Mouse (Mus musculus) midbrain, embryonic 12.5 days (tissue): ENCODE data around the gene Urah. TPM values are rescaled to one million over a fixed set of nuclear protein-coding genes. Genes with fewer than 3 reads are reported as not detected.

Experiments
- ATAC-seq: fragments of 200-750 bp; cut with Nextera tagmentation; 2 replicates; pipeline ENCODE4 v1.8.0; 2017; ENCODE audit warnings: low read depth, moderate TSS enrichment, moderate library complexity; ENCODE audit not compliant: low FRiP score
- H3K27ac ChIP-seq: fragments of 300-500 bp; sonication (generic); replicated peaks from 2 replicates; pipeline ENCODE4 v1.5.1; 2016; ENCODE audit warnings: mild to moderate bottlenecking
- H3K27me3 ChIP-seq: fragments of 300-500 bp; sonication (generic); 2 replicates; pipeline ENCODE4 v1.6.1; 2016; ENCODE audit warnings: mild to moderate bottlenecking
- H3K36me3 ChIP-seq: fragments of 300-500 bp; sonication (generic); 2 replicates; pipeline ENCODE4 v1.6.1; 2016
- H3K4me1 ChIP-seq: fragments of 300-500 bp; sonication (generic); 2 replicates; pipeline ENCODE4 v1.6.1; 2016
- H3K4me2 ChIP-seq: fragments of 300-500 bp; sonication (generic); replicated peaks from 2 replicates; pipeline ENCODE4 v1.6.1; 2016; ENCODE audit warnings: mild to moderate bottlenecking, moderate library complexity
- H3K4me3 ChIP-seq: fragments of 300-500 bp; sonication (generic); 2 replicates; pipeline ENCODE4 v1.5.1; 2016; ENCODE audit warnings: mild to moderate bottlenecking
- H3K9ac ChIP-seq: fragments of 300-500 bp; sonication (generic); replicated peaks from 2 replicates; pipeline ENCODE4 v1.6.1; 2016; ENCODE audit warnings: mild to moderate bottlenecking, moderate library complexity
- H3K9me3 ChIP-seq: fragments of 300-500 bp; sonication (generic); 2 replicates; pipeline ENCODE4 v1.6.1; 2016; ENCODE audit warnings: mild to moderate bottlenecking
- WGBS: fragments of 180-500 bp; shearing (Covaris S2); methylation state at CpG from one replicate; pipeline ENCODE4 v1.1.7; 2016; 5-methylcytosine and 5-hydroxymethylcytosine counted together
- polyA plus RNA-seq: library from polyadenylated mRNA; unstranded; fragments of >200 nt; fragmentation: Nextera tagmentation; extraction: Ambion mirVana; gene quantifications from 2 replicates; pipeline ENCODE4 v1.2.1, GENCODE M21; 2016

Gene Urah
- polyA plus RNA-seq, 1 experiment from 2014 or later: 0.29 TPM

GRCm38 (mm10) chr7:140882469-140882803 is 47.6 kb downstream of the Urah start:
- under 1% methylated on average over 12 of the region's 12 CpGs for WGBS
- Histone ChIP-seq H3K36me3 (peaks cover 21% of the 10 kb centered on the region), H3K9me3 (no peaks in the 10 kb centered on the region), H3K4me2 (peak overlapping the region; percentile 77), H3K27me3 (no peaks in the 10 kb centered on the region), H3K27ac (peak overlapping the region; percentile 86), H3K4me3 (peak overlapping the region; percentile 94), H3K4me1 (peaks cover 17% of the 10 kb centered on the region), H3K9ac (peak overlapping the region; percentile 92)
- peak; percentile 72 for ATAC-seq

Other genes with a start within 250 kb of the Urah start
- gene Olfr46, start 233.7 kb upstream of the Urah start, polyA plus RNA-seq: 0.03 TPM in 1 of 2 replicates, not detected in the other
- gene Olfr61, start 206.0 kb upstream of the Urah start, polyA plus RNA-seq: not detected in 2 replicates
- not detected in 2 replicates for gene Olfr53, start 188.6 kb upstream of the Urah start, polyA plus RNA-seq
- gene Olfr539, start 175.1 kb upstream of the Urah start, polyA plus RNA-seq: not detected in 2 replicates
- gene Olfr45, start 153.1 kb upstream of the Urah start, polyA plus RNA-seq: not detected in 2 replicates
- not detected in 2 replicates for gene Olfr541, start 137.8 kb upstream of the Urah start, polyA plus RNA-seq
- not detected in 2 replicates for gene Cyp2e1, start 71.3 kb upstream of the Urah start, polyA plus RNA-seq
- 0.15 and 0.41 TPM in 2 replicates for gene Syce1, start 47.2 kb upstream of the Urah start, polyA plus RNA-seq
- 8.5 and 10.1 TPM in 2 replicates for gene Zfp941, start 12.8 kb upstream of the Urah start, polyA plus RNA-seq
- not detected in 2 replicates for gene Scgb1c1, start 10.5 kb downstream of the Urah start, polyA plus RNA-seq
- gene Odf3, start 12.8 kb downstream of the Urah start, polyA plus RNA-seq: not detected in 2 replicates
- 0.20 TPM in 1 of 2 replicates, not detected in the other for gene Gm45785, start 21.3 kb downstream of the Urah start, polyA plus RNA-seq
- gene Ric8a, start 21.9 kb downstream of the Urah start, polyA plus RNA-seq: 69.2 and 78.3 TPM in 2 replicates
- gene Bet1l, start 22.6 kb downstream of the Urah start, polyA plus RNA-seq: 30.9 and 33.2 TPM in 2 replicates
- 279 and 300 TPM in 2 replicates for gene Psmd13, start 47.0 kb downstream of the Urah start, polyA plus RNA-seq
- 27.4 and 28.9 TPM in 2 replicates for gene Sirt3, start 47.3 kb downstream of the Urah start, polyA plus RNA-seq
- not detected in 2 replicates for gene Cox8b, start 65.4 kb downstream of the Urah start, polyA plus RNA-seq
- gene Nlrp6, start 85.9 kb downstream of the Urah start, polyA plus RNA-seq: 0.08 and 0.18 TPM in 2 replicates
- gene Pgghg, start 106.4 kb downstream of the Urah start, polyA plus RNA-seq: 13.1 and 14.9 TPM in 2 replicates
- gene Ifitm5, start 115.3 kb downstream of the Urah start, polyA plus RNA-seq: 0.93 and 0.94 TPM in 2 replicates
- gene Gm45717, start 120.9 kb downstream of the Urah start, polyA plus RNA-seq: not detected in 2 replicates
- gene Ifitm2, start 121.0 kb downstream of the Urah start, polyA plus RNA-seq: 175 and 198 TPM in 2 replicates
- gene Ifitm1, start 132.2 kb downstream of the Urah start, polyA plus RNA-seq: 7.8 and 10.3 TPM in 2 replicates
- gene Ifitm3, start 175.8 kb downstream of the Urah start, polyA plus RNA-seq: 16.2 and 17.9 TPM in 2 replicates
- 0.29 TPM in 1 of 2 replicates, not detected in the other for gene Ifitm6, start 182.9 kb downstream of the Urah start, polyA plus RNA-seq
- not detected in 2 replicates for gene Gm17387, start 194.1 kb downstream of the Urah start, polyA plus RNA-seq
- 41.9 and 45.3 TPM in 2 replicates for gene B4galnt4, start 226.1 kb downstream of the Urah start, polyA plus RNA-seq
- 1.6 and 1.8 TPM in 2 replicates for gene Pkp3, start 243.2 kb downstream of the Urah start, polyA plus RNA-seq